Mouse (Mus musculus): ENCODE data around the gene Zfp658. TPM values are rescaled to one million over a fixed set of nuclear protein-coding genes. Genes with fewer than 3 reads are reported as not detected.

Zfp658 gene
- polyA plus RNA-seq, 1 experiment: 7.5 TPM

GRCm38 (mm10) chr7:43544225-43544977 lies 17.7 kb upstream of the Zfp658 start, which contains the start of gene Cd33:
Cd33 (minus strand) TSS chr7:43544428.
- H3K4me3 ChIP-seq (ENCODE audit: insufficient read depth, low read length): peak within 1 kb of the TSS; percentile 19
- no peak for TF ChIP-seq CTCF (IDR thresholded peaks at IDR 0.05; ENCODE audit: low read depth, low read length)
- peak within 1 kb of the TSS; percentile 98 for H3K27ac ChIP-seq (ENCODE audit: insufficient read depth, low read depth, low read length)
- H3K4me1 ChIP-seq (ENCODE audit: control insufficient read depth, insufficient read depth, low read length): peaks cover 65% of the 10 kb centered on the region

GRCm38 (mm10) chr7:43545656-43546545 lies 16.2 kb upstream of the Zfp658 start:
- TF ChIP-seq CTCF (IDR thresholded peaks at IDR 0.05; ENCODE audit: low read depth, low read length) (no peak), POLR2A (IDR thresholded peaks at IDR 0.05; ENCODE audit: borderline replicate concordance, low read depth, low read length) (no peak)
- Histone ChIP-seq H3K4me3 (ENCODE audit: insufficient read depth, low read length) (no peak overlapping the region), H3K27ac (ENCODE audit: insufficient read depth, low read depth, low read length) (peak overlapping the region; percentile 76), H3K4me1 (ENCODE audit: control insufficient read depth, insufficient read depth, low read length) (peaks cover 52% of the 10 kb centered on the region)

- Histone ChIP-seq H3K4me3 (ENCODE audit: insufficient read depth, low read length) (no peak overlapping the region), H3K4me1 (ENCODE audit: control insufficient read depth, insufficient read depth, low read length) (peaks cover 45% of the 10 kb centered on the region), H3K27ac (ENCODE audit: insufficient read depth, low read depth, low read length) (no peak overlapping the region)
- TF ChIP-seq CTCF (IDR thresholded peaks at IDR 0.05; ENCODE audit: low read depth, low read length) (no peak), POLR2A (IDR thresholded peaks at IDR 0.05; ENCODE audit: borderline replicate concordance, low read depth, low read length) (no peak)
These were observed 14.4 kb upstream of the Zfp658 start for GRCm38 (mm10) chr7:43547666-43548065.

GRCm38 (mm10) chr7:43548206-43548605 lies 13.8 kb upstream of the Zfp658 start:
- peaks cover 43% of the 10 kb centered on the region for H3K4me1 ChIP-seq (ENCODE audit: control insufficient read depth, insufficient read depth, low read length)
- H3K4me3 ChIP-seq (ENCODE audit: insufficient read depth, low read length): no peak overlapping the region
- TF ChIP-seq POLR2A (IDR thresholded peaks at IDR 0.05; ENCODE audit: borderline replicate concordance, low read depth, low read length) (no peak), CTCF (IDR thresholded peaks at IDR 0.05; ENCODE audit: low read depth, low read length) (no peak)
- H3K27ac ChIP-seq (ENCODE audit: insufficient read depth, low read depth, low read length): no peak overlapping the region

GRCm38 (mm10) chr7:43553153-43553552 lies 8.9 kb upstream of the Zfp658 start:
- peaks cover 33% of the 10 kb centered on the region for H3K4me1 ChIP-seq (ENCODE audit: control insufficient read depth, insufficient read depth, low read length)
- TF ChIP-seq CTCF (IDR thresholded peaks at IDR 0.05; ENCODE audit: low read depth, low read length): no peak
- no peak for TF ChIP-seq POLR2A (IDR thresholded peaks at IDR 0.05; ENCODE audit: borderline replicate concordance, low read depth, low read length)
- no peak overlapping the region for H3K4me3 ChIP-seq (ENCODE audit: insufficient read depth, low read length)
- H3K27ac ChIP-seq (ENCODE audit: insufficient read depth, low read depth, low read length): peak overlapping the region; percentile 85

GRCm38 (mm10) chr7:43554550-43554949 lies 7.5 kb upstream of the Zfp658 start:
- Histone ChIP-seq H3K27ac (ENCODE audit: insufficient read depth, low read depth, low read length) (peak overlapping the region; percentile 85), H3K4me3 (ENCODE audit: insufficient read depth, low read length) (no peak overlapping the region), H3K4me1 (ENCODE audit: control insufficient read depth, insufficient read depth, low read length) (peaks cover 33% of the 10 kb centered on the region)
- TF ChIP-seq CTCF (IDR thresholded peaks at IDR 0.05; ENCODE audit: low read depth, low read length) (no peak), POLR2A (IDR thresholded peaks at IDR 0.05; ENCODE audit: borderline replicate concordance, low read depth, low read length) (no peak)

- Histone ChIP-seq H3K4me1 (ENCODE audit: control insufficient read depth, insufficient read depth, low read length) (peaks cover 33% of the 10 kb centered on the region), H3K27ac (ENCODE audit: insufficient read depth, low read depth, low read length) (peak overlapping the region; percentile 85), H3K4me3 (ENCODE audit: insufficient read depth, low read length) (no peak overlapping the region)
- TF ChIP-seq POLR2A (IDR thresholded peaks at IDR 0.05; ENCODE audit: borderline replicate concordance, low read depth, low read length) (no peak), CTCF (IDR thresholded peaks at IDR 0.05; ENCODE audit: low read depth, low read length) (no peak)
These were observed 6.7 kb upstream of the Zfp658 start for GRCm38 (mm10) chr7:43555351-43555750.

- Histone ChIP-seq H3K27ac (ENCODE audit: insufficient read depth, low read depth, low read length) (no peak overlapping the region), H3K4me1 (ENCODE audit: control insufficient read depth, insufficient read depth, low read length) (peaks cover 34% of the 10 kb centered on the region), H3K4me3 (ENCODE audit: insufficient read depth, low read length) (no peak overlapping the region)
- TF ChIP-seq CTCF (IDR thresholded peaks at IDR 0.05; ENCODE audit: low read depth, low read length) (no peak), POLR2A (IDR thresholded peaks at IDR 0.05; ENCODE audit: borderline replicate concordance, low read depth, low read length) (no peak)
These were observed 5.2 kb upstream of the Zfp658 start for GRCm38 (mm10) chr7:43556901-43557300.

- H3K4me3 ChIP-seq (ENCODE audit: insufficient read depth, low read length): peak overlapping the region; percentile 78
- TF ChIP-seq CTCF (IDR thresholded peaks at IDR 0.05; ENCODE audit: low read depth, low read length): no peak
- TF ChIP-seq POLR2A (IDR thresholded peaks at IDR 0.05; ENCODE audit: borderline replicate concordance, low read depth, low read length): no peak
- peak overlapping the region; percentile 91 for H3K27ac ChIP-seq (ENCODE audit: insufficient read depth, low read depth, low read length)
- peaks cover 20% of the 10 kb centered on the region for H3K4me1 ChIP-seq (ENCODE audit: control insufficient read depth, insufficient read depth, low read length)
These were observed 605 bp downstream of the Zfp658 start for GRCm38 (mm10) chr7:43562651-43563070.

- peak overlapping the region; percentile 78 for H3K4me3 ChIP-seq (ENCODE audit: insufficient read depth, low read length)
- peak overlapping the region; percentile 91 for H3K27ac ChIP-seq (ENCODE audit: insufficient read depth, low read depth, low read length)
- TF ChIP-seq POLR2A (IDR thresholded peaks at IDR 0.05; ENCODE audit: borderline replicate concordance, low read depth, low read length) (no peak), CTCF (IDR thresholded peaks at IDR 0.05; ENCODE audit: low read depth, low read length) (no peak)
These were observed 1.2 kb downstream of the Zfp658 start for GRCm38 (mm10) chr7:43563300-43563699.

More at GRCm38 (mm10) chr7:43563300-43563699, 1.2 kb downstream of the Zfp658 start:
- peaks cover 20% of the 10 kb centered on the region for H3K4me1 ChIP-seq (ENCODE audit: control insufficient read depth, insufficient read depth, low read length)
